Mouse (Mus musculus): Measurements from ENCODE around the gene BC030867.

The BC030867 gene

GRCm38 (mm10) chr11:102221243-102221953 lies 27.3 kb upstream of the BC030867 start:
- no peak for DNase-seq (ENCODE audit: low spot score)

- DNase-seq (ENCODE audit: low spot score) = no peak
Observed at GRCm38 (mm10) chr11:102221954-102222351, 26.7 kb upstream of the BC030867 start.

- DNase-seq (ENCODE audit: low spot score) = peak; percentile 46
Observed at GRCm38 (mm10) chr11:102223166-102223565, 25.5 kb upstream of the BC030867 start.

GRCm38 (mm10) chr11:102224686-102225085 lies 24.0 kb upstream of the BC030867 start:
- DNase-seq (ENCODE audit: low spot score) = no peak

GRCm38 (mm10) chr11:102225221-102225620 lies 23.5 kb upstream of the BC030867 start:
- no peak for DNase-seq (ENCODE audit: low spot score)

- DNase-seq (ENCODE audit: low spot score) = no peak
Observed at GRCm38 (mm10) chr11:102226067-102226978, 22.4 kb upstream of the BC030867 start.

GRCm38 (mm10) chr11:102227270-102228190 lies 21.2 kb upstream of the BC030867 start:
- no peak for DNase-seq (ENCODE audit: low spot score)

- DNase-seq (ENCODE audit: low spot score) = no peak
Observed at GRCm38 (mm10) chr11:102228191-102228545, 20.5 kb upstream of the BC030867 start.

- DNase-seq (ENCODE audit: low spot score) = no peak
Observed at GRCm38 (mm10) chr11:102228646-102229268, 19.9 kb upstream of the BC030867 start.

GRCm38 (mm10) chr11:102229331-102229953 lies 19.2 kb upstream of the BC030867 start:
- no peak for DNase-seq (ENCODE audit: low spot score)

- DNase-seq (ENCODE audit: low spot score) = peak; percentile 93
Observed at GRCm38 (mm10) chr11:102230006-102230741, 18.5 kb upstream of the BC030867 start, which contains the start of gene Hdac5. TSS of gene Hdac5 (minus strand) at chr11:102230166.

- no peak for DNase-seq (ENCODE audit: low spot score)
Observed at GRCm38 (mm10) chr11:102236022-102236421, 12.7 kb upstream of the BC030867 start.

- no peak for DNase-seq (ENCODE audit: low spot score)
Observed at GRCm38 (mm10) chr11:102240636-102241035, 8.0 kb upstream of the BC030867 start.

- DNase-seq (ENCODE audit: low spot score) = no peak
Observed at GRCm38 (mm10) chr11:102241246-102241645, 7.4 kb upstream of the BC030867 start.

- no peak for DNase-seq (ENCODE audit: low spot score)
Observed at GRCm38 (mm10) chr11:102241874-102242273, 6.8 kb upstream of the BC030867 start.

- no peak for DNase-seq (ENCODE audit: low spot score)
Observed at GRCm38 (mm10) chr11:102244926-102245449, 3.7 kb upstream of the BC030867 start.

GRCm38 (mm10) chr11:102245581-102246272 lies 3.0 kb upstream of the BC030867 start:
- DNase-seq (ENCODE audit: low spot score) = no peak

- no peak for DNase-seq (ENCODE audit: low spot score)
Observed at GRCm38 (mm10) chr11:102246273-102246635, 2.4 kb upstream of the BC030867 start.

GRCm38 (mm10) chr11:102246871-102247270 lies 1.8 kb upstream of the BC030867 start:
- DNase-seq (ENCODE audit: low spot score) = no peak

Data from spleen, adult 12 weeks (tissue).